Mouse (Mus musculus) heart, postnatal 10 days (tissue): ENCODE measurements around the gene Esp6. TPM values are rescaled to one million over a fixed set of nuclear protein-coding genes. Genes with fewer than 3 reads are reported as not detected.
"Not testable (repeated sequence)": the region's sequence is repeated elsewhere in the genome, so short reads cannot be mapped to it uniquely, and the experiment has no call there.

Experiments
- DNase-seq, 2 experiments: peaks; one replicate each; pipeline ENCODE4 v3.0.0; 2021
- intact Hi-C: fragments of 180-260 bp; cut with DNase I; formaldehyde crosslinking; loops from one replicate; pipeline ENCODE4 v1.15.1; 2025
- total RNA-seq, 2 experiments: library from RNA; stranded (reverse); gene quantifications; 2 replicates each; pipeline ENCODE4 v1.2.3; 2021

Gene Esp6
- not detected for total RNA-seq

- no peak for DNase-seq
- intact Hi-C loops = no loop called here
Observed at GRCm38 (mm10) chr17:40561207-40561606, at the start of gene Esp6. Gene Esp6 (plus strand): TSS chr17:40561507.

GRCm38 (mm10) chr17:40519818-40520217 lies 41.5 kb upstream of the Esp6 start, which contains the start of gene Esp8:
Gene Esp8 (plus strand): TSS chr17:40520022.
- intact Hi-C loops = no loop called here
- no peak for DNase-seq

GRCm38 (mm10) chr17:40529813-40530212 lies 31.5 kb upstream of the Esp6 start:
- intact Hi-C loops = no loop called here
- DNase-seq = no peak

- DNase-seq = no peak
- intact Hi-C loops = no loop called here
Observed at GRCm38 (mm10) chr17:40531147-40531546, 30.2 kb upstream of the Esp6 start.

- DNase-seq, intact Hi-C loops: not testable (repeated sequence)
Observed at GRCm38 (mm10) chr17:40547005-40547404, 14.3 kb upstream of the Esp6 start.

- intact Hi-C loops = no loop called here
- no peak for DNase-seq
Observed at GRCm38 (mm10) chr17:40553470-40553869, 7.8 kb upstream of the Esp6 start.

- intact Hi-C loops, DNase-seq: not testable (repeated sequence)
Observed at GRCm38 (mm10) chr17:40583906-40584305, 22.6 kb downstream of the Esp6 start.

GRCm38 (mm10) chr17:40591297-40591696 lies 30.0 kb downstream of the Esp6 start:
- intact Hi-C loops = no loop called here
- no peak for DNase-seq

GRCm38 (mm10) chr17:40598294-40598693 lies 37.0 kb downstream of the Esp6 start, which contains the start of gene Esp4:
Gene Esp4 (plus strand): TSS chr17:40598594.
- intact Hi-C loops = no loop called here
- no peak for DNase-seq

Other genes with a start within 250 kb of the Esp6 start
- gene Crisp1, start 242.3 kb upstream of the Esp6 start, total RNA-seq = not detected
- gene Esp8, start 41.5 kb upstream of the Esp6 start, total RNA-seq = not detected
- gene Esp4, start 37.1 kb downstream of the Esp6 start, total RNA-seq = not detected
- not detected for gene Esp3, start 70.6 kb downstream of the Esp6 start, total RNA-seq
- gene Esp1, start 165.6 kb downstream of the Esp6 start, total RNA-seq = not detected
- not detected for gene Crisp2, start 245.5 kb downstream of the Esp6 start, total RNA-seq
- not detected for gene Rhag, start 249.6 kb downstream of the Esp6 start, total RNA-seq